Mouse (Mus musculus): ENCODE measurements around the gene Vmn2r104.

The Vmn2r104 gene

DNA sequence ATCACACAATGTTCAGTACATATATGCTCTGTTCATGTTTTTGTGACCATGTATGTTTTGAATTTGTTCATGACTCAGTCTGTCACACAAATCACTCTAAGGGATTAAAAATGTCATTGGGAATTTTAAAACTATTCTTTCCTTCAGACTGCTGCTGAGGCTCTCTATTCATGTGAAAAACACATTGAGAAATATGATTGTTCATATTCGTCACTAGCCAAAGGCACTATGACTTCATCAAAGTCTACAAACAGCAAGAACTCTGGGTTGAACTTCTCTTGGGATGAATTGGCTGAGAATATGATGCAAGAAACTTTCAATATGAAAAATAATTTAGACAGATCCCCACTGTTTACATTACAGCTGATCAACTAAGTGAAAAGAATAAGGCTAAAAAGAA, at the start of gene Vmn2r104:
Vmn2r104 (minus strand) TSS at position 101 of the 400 bp plus-strand sequence.
- no peak for ATAC-seq (ENCODE audit: insufficient number of reproducible peaks, low FRiP score, low TSS enrichment)

DNA sequence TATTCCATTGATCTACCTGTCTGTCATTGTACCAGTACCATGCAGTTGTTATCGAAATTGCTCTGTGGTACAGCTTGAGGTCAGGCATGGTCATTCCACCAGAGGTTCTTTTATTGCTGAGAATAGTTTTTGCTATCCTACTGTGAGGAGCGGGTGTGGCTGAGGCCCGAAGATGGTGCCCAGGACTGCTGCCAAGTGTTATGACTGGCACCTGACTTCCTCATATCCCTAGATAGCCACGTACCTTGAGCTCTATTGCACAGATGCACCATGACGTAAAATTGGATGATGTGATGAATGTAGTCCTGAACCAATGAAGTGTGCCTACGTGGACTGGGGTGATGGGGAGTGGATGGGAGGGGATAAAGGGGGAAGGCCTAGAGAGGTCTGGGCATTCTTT, 26.0 kb upstream of the Vmn2r104 start:
- no peak for ATAC-seq (ENCODE audit: insufficient number of reproducible peaks, low FRiP score, low TSS enrichment)

DNA sequence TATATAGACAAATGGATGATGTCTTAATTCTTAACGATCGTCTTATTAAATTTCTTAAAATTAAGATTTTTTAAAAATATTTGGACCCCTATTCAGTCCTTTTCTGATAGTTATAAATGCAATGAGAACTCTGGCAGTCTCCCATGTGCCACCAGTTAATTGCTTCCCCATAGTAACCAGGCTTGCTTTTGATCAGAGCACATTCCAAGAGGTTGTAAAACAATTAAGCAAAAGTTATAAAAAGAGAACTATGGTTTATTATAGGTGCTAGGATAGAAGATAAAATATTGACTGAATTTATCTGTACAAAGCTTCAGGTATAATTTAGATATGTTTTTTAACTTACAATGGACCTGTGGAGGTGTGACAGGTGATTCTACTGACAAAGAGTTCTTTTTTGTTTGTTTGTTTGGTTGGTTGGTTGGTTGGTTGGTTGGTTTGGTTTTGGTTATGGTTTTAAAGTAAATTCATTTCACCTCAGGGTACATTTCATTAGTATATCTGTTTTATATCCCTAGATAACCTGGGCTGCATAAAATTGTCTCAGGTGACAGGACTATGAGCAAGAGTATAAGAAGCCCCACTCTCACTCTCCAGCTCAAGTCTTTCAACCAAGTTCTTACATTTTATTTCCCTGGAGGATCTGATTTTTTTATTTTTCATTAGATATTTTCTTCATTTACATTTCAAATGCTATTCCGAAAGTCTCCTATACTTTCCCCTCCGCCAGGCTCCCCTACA, 23.7 kb upstream of the Vmn2r104 start:
- no peak for ATAC-seq (ENCODE audit: insufficient number of reproducible peaks, low FRiP score, low TSS enrichment)
